Mouse (Mus musculus): ENCODE measurements around the gene Ibtk.

DNA sequence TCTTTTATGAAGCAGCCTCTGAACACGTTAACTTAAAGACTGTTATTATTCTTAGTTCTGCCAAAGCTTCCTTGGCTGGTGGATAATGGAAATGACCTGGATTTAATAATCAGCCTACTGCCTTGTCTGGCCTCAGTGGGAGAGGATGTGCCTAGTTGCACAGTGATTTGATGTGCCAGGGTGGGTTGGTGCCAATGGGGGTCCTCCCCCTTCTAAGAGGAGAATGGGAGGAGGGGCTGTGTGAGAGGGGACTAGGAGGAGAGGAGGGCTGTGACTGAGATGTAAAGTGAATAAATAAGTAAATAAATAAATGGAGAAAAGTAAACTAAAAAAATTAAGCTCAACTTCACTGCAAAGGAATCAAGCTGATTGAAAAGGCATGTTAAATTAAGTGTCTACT, 85.3 kb downstream of the Ibtk start:
- TF ChIP-seq POLR2A (IDR thresholded peaks at IDR 0.05; ENCODE audit: insufficient read depth, low read length) (no peak), CTCF (IDR thresholded peaks at IDR 0.05; ENCODE audit: low read depth, low read length) (no peak), EP300 (IDR thresholded peaks at IDR 0.05; ENCODE audit: insufficient read depth, low read depth, low read length) (no peak)
